Mouse (Mus musculus): Measurements from ENCODE around the gene Hist1h1a.
"Not testable (repeated sequence)": the region's sequence is repeated elsewhere in the genome, so short reads cannot be mapped to it uniquely, and the experiment has no call there.

Hist1h1a gene

GRCm38 (mm10) chr13:23760240-23760971, 3.1 kb upstream of the Hist1h1a start:
- peak; percentile 32 to 53 for DNase-seq

GRCm38 (mm10) chr13:23760972-23761864, 2.2 kb upstream of the Hist1h1a start, which contains the start of gene Hist1h4a:
Gene Hist1h4a, minus strand, starts transcription at chr13:23761230.
- DNase-seq = peak; percentile 100

GRCm38 (mm10) chr13:23761871-23762821, 1.3 kb upstream of the Hist1h1a start, which contains the start of gene Hist1h3a:
Gene Hist1h3a, minus strand, starts transcription at chr13:23762386.
- peak; percentile 70 to 75 for DNase-seq

- no peak for DNase-seq
These were observed 252 bp upstream of the Hist1h1a start for GRCm38 (mm10) chr13:23763242-23763585.

DNA sequence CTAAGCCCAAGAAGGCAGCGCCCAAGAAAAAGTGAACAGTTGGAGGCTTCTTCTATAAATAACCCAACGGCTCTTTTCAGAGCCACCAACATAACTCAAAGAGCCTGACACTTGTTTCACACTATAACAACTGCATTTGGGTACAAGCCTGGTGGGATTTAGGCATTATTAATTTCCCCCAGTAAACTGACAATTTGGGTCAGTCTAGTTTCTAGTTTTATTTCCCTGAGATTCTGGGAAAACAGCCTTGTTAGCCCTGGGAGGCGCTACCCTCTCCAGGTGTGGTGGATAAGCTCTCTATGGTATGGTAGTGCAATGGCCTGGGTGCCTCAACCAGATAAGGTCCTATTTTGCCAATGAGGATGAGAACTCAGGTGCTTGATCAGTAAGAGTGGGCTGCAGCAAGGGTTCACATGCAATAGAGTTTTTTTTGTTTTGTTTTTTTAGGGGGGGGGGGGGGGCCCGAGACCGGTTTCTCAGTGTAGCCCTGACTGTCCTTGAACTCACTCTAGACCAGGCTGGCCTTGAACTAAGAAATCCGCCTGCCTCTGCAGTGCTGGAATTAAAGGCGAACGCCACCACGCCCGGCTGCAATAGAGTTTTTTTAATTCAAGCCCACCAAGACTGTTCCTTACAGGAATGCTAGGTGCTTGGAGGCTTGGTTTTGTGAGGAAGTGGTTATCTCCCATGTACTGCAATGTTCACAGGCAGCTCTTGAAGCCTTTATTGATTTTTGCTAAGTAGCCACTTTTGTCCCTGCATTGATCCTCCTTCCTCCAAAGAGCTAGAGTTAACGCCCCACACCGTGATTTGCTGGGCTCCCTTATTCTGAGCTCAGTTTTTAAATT, 1.1 kb downstream of the Hist1h1a start:
- no peak for DNase-seq

- DNase-seq = no peak
These were observed 1.7 kb downstream of the Hist1h1a start for GRCm38 (mm10) chr13:23765172-23765513.

DNA sequence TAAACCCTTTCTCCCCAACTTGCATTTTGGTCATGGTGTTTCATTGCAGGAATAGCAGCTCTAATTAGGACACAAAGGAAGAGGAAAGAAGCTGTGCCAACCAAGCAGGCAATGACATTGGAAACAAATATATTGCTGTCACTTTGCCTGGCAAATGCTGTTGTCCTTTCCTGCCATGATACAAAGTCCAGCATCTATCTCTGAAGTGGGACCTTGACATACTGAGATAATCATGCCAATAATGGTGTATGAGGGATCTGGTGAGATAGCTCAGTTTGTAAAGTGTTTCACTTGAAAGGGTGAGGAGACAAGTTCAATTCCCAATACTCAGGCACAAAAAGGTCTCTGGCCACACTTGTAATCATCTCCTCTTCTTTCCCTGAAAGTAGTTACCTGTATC, 3.3 kb downstream of the Hist1h1a start:
- DNase-seq = no peak

DNA sequence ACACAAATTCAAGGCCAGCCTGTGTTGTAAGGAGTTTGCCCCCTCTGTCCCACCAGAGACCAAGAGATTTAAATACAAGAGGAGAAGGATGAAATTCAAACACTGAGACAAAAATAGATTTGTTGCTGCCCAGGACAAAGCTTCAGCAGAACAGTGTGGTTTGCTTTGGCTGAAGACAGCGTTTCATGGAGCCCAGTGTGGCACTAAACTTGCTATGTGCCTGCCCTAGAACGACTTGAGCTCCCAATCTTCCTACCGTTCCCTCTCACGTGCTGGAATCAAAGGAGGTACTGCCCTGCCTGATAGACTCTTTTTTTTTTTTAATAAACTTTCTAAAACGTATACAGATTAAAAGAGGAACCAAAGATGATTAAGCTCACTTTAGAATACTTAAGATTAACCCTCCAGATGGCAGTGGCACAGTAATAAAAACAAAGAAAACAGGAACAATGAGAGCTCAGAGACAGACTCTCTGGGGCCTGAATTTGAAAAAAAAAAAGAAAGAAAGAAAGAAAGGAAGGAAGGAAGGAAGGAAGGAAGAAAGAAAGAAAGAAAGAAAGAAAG, 5.5 kb downstream of the Hist1h1a start:
- no peak for DNase-seq

DNA sequence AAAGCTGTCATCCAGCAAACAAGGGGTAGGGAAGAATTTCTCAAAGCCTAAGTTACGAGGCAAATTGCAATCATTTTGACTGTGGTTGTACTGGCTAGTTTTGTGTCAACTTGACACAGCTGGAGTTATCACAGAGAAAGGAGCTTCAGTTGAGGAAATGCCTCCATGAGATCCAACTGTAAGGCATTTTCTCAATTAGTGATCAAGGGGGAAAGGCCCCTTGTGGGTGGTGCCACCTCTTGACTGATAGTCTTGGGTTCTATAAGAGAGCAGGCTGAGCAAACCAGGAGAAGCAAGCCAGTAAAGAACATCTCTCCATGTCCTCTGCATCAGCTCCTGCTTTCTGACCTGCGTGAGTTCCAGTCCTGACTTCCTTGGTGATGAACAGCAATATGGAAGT, 6.1 kb downstream of the Hist1h1a start, which contains the start of gene Trim38:
Trim38 (plus strand) TSS at position 301 of the 400 bp plus-strand sequence.
- not testable (repeated sequence) for DNase-seq

DNA sequence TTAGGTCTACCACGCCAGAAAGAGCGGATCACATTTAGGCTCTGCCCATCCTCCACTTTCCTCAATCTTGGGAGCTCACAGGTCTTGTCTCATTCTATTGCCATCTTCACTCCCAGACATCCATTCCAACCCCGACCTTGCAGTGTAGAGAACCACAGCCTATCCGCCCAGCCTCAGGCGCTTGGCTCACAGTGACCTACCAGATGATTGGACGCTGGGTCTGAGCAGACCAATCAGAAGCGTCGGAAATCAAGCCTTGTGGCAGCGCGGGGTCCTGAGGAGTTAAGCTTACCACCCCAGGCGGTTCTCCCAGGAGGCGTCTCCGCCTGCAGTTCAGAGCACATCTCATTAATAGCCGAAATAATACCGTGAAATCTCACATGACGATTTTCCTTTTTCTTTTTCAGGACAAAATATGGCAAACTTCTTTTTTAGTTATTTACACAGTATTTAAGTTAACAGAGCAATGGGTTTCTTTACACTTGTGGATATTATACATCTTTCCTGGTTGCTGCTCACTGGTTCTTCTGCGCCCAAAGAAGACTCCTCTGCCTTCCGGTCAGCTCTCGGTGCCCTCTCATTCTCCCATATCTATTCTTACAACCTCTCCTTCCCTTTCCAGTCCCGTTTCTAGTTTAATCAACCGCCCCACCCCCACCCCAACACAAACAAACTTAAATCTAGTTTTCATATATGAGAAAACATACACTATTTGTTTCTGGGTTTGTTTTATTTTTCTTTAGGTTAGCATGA, 9.3 kb downstream of the Hist1h1a start:
- peak; percentile 36 to 54 for DNase-seq

DNA sequence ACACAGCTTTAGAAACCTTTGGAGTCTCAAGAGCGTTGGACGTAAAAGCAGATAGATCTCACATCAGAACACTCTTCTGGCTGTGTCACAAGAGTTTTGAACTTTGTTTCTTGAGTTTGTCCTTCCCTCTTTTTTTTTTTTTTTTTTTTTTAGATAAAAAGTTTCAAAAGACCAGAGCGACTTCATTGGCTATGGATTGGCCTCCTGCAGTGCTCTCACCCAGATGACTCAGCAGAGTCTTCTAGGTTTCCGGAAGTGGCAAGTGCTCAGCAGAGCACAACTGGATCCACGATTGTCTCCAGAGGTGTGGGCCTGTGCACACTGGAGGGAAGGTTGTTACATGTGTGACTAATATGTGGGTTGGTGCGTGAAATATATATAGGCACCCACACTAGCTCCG, 14.9 kb downstream of the Hist1h1a start:
- no peak for DNase-seq

- DNase-seq = no peak
These were observed 15.6 kb downstream of the Hist1h1a start for GRCm38 (mm10) chr13:23779025-23779424.

- DNase-seq = peak; percentile 75 to 83
These were observed 29.1 kb downstream of the Hist1h1a start for GRCm38 (mm10) chr13:23792520-23792919.

- no peak for DNase-seq
These were observed 35.9 kb downstream of the Hist1h1a start for GRCm38 (mm10) chr13:23799405-23799804.

DNA sequence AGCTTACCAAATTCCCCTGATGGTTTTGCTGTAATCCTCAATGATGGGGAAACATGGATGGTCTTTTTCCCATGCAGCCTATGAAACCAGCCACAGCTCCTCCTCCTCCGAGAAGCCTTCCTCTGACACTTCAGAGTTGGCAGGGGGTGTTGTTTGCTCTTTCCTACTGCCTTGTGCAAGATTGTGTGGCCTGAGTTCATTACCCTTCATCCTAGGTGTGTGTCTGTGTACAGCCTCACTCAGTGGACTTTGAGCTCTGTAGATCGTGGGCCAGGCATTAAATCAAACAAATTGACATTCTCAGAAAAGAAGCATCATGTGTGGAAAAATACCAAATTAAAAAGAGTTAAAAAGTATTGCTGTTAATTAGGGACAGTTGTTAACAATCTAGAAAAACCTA, 41.1 kb downstream of the Hist1h1a start:
- DNase-seq = no peak

- peak; percentile 3 to 9 for DNase-seq
These were observed 43.1 kb downstream of the Hist1h1a start, which contains the start of gene Slc17a2 for GRCm38 (mm10) chr13:23806422-23807052. Gene Slc17a2, plus strand, starts transcription at chr13:23806993.

Data from cerebellum, postnatal 10 days (tissue).